Comparison of ENCODE assay signal across 20 mouse cellular contexts in the genomic region with DNA sequence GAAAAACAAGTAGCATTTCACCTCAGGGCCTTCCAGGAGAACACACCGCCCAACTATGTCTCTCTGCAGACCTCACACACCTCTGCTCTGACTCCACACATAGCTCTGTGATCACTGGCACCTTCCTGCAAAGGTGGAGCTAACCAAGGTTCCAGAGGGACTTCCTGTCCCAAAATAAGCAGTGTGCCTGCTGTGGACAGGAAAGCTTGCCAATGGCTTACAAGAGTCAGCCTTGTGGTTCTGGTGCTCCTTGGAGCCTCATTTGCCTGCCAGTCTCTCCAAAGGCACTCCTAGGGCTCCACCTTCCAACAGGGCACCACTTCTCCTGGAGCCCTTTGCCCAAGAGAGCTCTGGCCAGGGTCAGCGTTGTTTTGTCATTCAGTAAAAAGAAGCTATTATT.
"Had no signal": no experiment of that assay in that cellular context is flagged by ENCODE, and none has a peak within 500 bp of the region (broad histone marks: within the 10 kb centered on the region; RNA-seq: fewer than 3 reads in every experiment).

No protein-coding gene starts in this region.

- ATAC-seq: midbrain, embryonic 15.5 days had no signal

- H3K4me3 ChIP-seq: limb, embryonic 12.5 days; limb, embryonic 15.5 days; midbrain, embryonic 12.5 days; midbrain, embryonic 15.5 days; neural tube, embryonic 12.5 days; stomach, embryonic 15.5 days had no signal

- H3K27ac ChIP-seq: kidney, embryonic 15.5 days; limb, embryonic 12.5 days; limb, embryonic 15.5 days; liver, embryonic 13.5 days; macrophage; midbrain, embryonic 12.5 days; midbrain, embryonic 15.5 days; neural tube, embryonic 12.5 days; neural tube, embryonic 15.5 days; stomach, embryonic 15.5 days had no signal

- H3K4me2 ChIP-seq: kidney, embryonic 15.5 days; limb, embryonic 12.5 days; limb, embryonic 15.5 days; midbrain, embryonic 12.5 days; midbrain, embryonic 15.5 days; neural tube, embryonic 12.5 days had no signal

- H3K9me3 ChIP-seq: kidney, embryonic 15.5 days; limb, embryonic 12.5 days; limb, embryonic 15.5 days; liver, embryonic 13.5 days; midbrain, embryonic 12.5 days; midbrain, embryonic 15.5 days; neural tube, embryonic 12.5 days; neural tube, embryonic 15.5 days; stomach, embryonic 15.5 days had no signal

- H3K36me3 ChIP-seq: liver, embryonic 13.5 days; stomach, embryonic 15.5 days had no signal

- H3K9ac ChIP-seq: kidney, embryonic 15.5 days; limb, embryonic 12.5 days; limb, embryonic 15.5 days; liver, embryonic 13.5 days; midbrain, embryonic 12.5 days; midbrain, embryonic 15.5 days; neural tube, embryonic 12.5 days; neural tube, embryonic 15.5 days; stomach, embryonic 15.5 days had no signal

- H3K27me3 ChIP-seq: kidney, embryonic 15.5 days; limb, embryonic 12.5 days; limb, embryonic 15.5 days; liver, embryonic 13.5 days; midbrain, embryonic 15.5 days; neural tube, embryonic 12.5 days; neural tube, embryonic 15.5 days; stomach, embryonic 15.5 days had no signal

- DNase-seq: kidney, postnatal 10 days; kidney, postnatal 36 days; layer of hippocampus, postnatal 36 days; left cerebral cortex, postnatal 4 days; liver, embryonic 13.5 days; lung, adult 2 months; lung, postnatal 14 days; retina, postnatal 1 day; right cerebral cortex, postnatal 25 days; spleen, adult 18-20 months; thymus, postnatal 25 days had no signal
